Mouse (Mus musculus) E14TG2a.4 (cell line): ENCODE data around the gene Artn.

ENCODE experiments used
- H3K27me3 ChIP-seq: 2 replicates; pipeline ENCODE4 v1.6.1; 2014; ENCODE audit warnings: low read length, control low read depth; ENCODE audit not compliant: insufficient read depth
- H3K36me3 ChIP-seq: 2 replicates; pipeline ENCODE4 v1.6.1; 2014; ENCODE audit warnings: low read length, control low read depth; ENCODE audit not compliant: insufficient read depth
- H3K4me1 ChIP-seq: replicated peaks from 2 replicates; pipeline ENCODE4 v1.6.1; 2014; ENCODE audit warnings: low read depth, low read length, control low read depth
- H3K4me3 ChIP-seq: replicated peaks from 2 replicates; pipeline ENCODE4 v1.5.1; 2014; ENCODE audit warnings: mild to moderate bottlenecking, low read length
- H3K9me3 ChIP-seq: 2 replicates; pipeline ENCODE4 v1.6.1; 2014; ENCODE audit warnings: low read length, control low read depth
- CTCF ChIP-seq: conservative IDR thresholded peaks from 2 replicates; pipeline ENCODE4 v1.5.1; 2014; ENCODE audit warnings: low read length
- NANOG ChIP-seq: IDR thresholded peaks from 2 replicates; pipeline ENCODE4 v1.6.1; 2014; ENCODE audit warnings: borderline replicate concordance, low read length, mixed read lengths
- POU5F1 ChIP-seq: IDR thresholded peaks from 2 replicates; pipeline ENCODE4 v1.6.1; 2014; ENCODE audit warnings: low read length, borderline replicate concordance

Gene Artn

GRCm38 (mm10) chr4:117964346-117965025 lies 34.9 kb upstream of the Artn start:
- H3K27me3 ChIP-seq: no peaks in the 10 kb centered on the region
- peaks cover 86% of the 10 kb centered on the region for H3K4me1 ChIP-seq
- H3K4me3 ChIP-seq: peak overlapping the region; percentile 80
- peaks cover 35% of the 10 kb centered on the region for H3K36me3 ChIP-seq
- TF ChIP-seq NANOG (no peak), POU5F1 (no peak), CTCF (no peak)
- H3K9me3 ChIP-seq: no peaks in the 10 kb centered on the region

DNA sequence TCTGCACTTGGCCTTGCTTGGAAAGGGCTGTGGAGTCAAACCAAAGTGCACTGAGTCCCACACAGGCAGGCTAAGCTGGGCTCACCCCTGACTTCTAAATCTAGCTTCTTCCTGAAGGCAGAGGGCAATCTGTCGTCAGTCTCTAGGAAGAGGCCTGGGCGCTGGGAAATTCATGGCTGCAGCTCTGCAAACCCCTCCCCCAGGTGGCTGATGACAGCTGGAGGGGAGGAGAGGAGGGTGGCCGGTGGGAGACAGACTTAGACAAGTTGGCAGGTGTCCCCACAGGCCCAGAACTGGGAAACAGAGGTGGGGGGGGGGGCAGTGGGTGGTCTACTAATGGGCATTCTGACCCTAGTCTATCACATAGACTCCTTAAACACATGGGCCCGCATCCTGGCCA lies 27.9 kb upstream of the Artn start:
- H3K4me1 ChIP-seq: peaks cover 91% of the 10 kb centered on the region

GRCm38 (mm10) chr4:117947493-117947892 lies 17.9 kb upstream of the Artn start:
- TF ChIP-seq POU5F1 (no peak), NANOG (no peak), CTCF (no peak)
- H3K9me3 ChIP-seq: peaks cover 5% of the 10 kb centered on the region
- H3K36me3 ChIP-seq: peaks cover 85% of the 10 kb centered on the region

More for the DNA sequence above, 27.9 kb upstream of the Artn start:
- peaks cover 97% of the 10 kb centered on the region for H3K36me3 ChIP-seq
- peaks cover 2% of the 10 kb centered on the region; the same call in 1 of the 2 replicates for H3K9me3 ChIP-seq
- no peaks in the 10 kb centered on the region for H3K27me3 ChIP-seq
- no peak overlapping the region for H3K4me3 ChIP-seq
- TF ChIP-seq NANOG: no peak
- no peak for TF ChIP-seq POU5F1
- no peak for TF ChIP-seq CTCF

GRCm38 (mm10) chr4:117946639-117947305 lies 17.2 kb upstream of the Artn start:
- Histone ChIP-seq H3K36me3 (peaks cover 84% of the 10 kb centered on the region), H3K4me1 (peaks cover 51% of the 10 kb centered on the region), H3K27me3 (no peaks in the 10 kb centered on the region), H3K4me3 (no peak overlapping the region), H3K9me3 (no peaks in the 10 kb centered on the region)
- TF ChIP-seq POU5F1 (no peak), CTCF (no peak), NANOG (no peak)

More at GRCm38 (mm10) chr4:117947493-117947892, 17.9 kb upstream of the Artn start:
- peaks cover 57% of the 10 kb centered on the region for H3K4me1 ChIP-seq
- no peak overlapping the region for H3K4me3 ChIP-seq
- H3K27me3 ChIP-seq: no peaks in the 10 kb centered on the region

DNA sequence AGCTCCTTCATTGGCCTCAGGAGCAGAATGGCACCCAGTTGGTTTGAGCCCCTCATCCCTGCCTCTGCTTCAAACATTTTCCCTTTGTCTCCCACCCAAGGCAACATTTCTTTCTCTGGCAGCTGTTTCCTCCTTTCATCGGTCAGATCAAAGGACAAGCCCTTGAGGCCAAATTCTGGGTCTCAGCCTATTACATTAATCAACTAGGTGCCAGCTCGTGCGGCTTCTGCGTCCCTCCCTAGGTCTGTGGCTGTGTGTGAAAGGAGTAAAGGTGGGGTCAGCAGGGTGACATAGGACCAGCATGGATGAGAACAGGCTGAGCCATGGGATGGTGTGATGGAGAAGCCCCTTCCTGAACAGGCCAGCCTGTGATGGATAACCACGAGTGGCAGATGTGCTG lies 13.8 kb upstream of the Artn start:
- H3K27me3 ChIP-seq: no peaks in the 10 kb centered on the region
- TF ChIP-seq NANOG: no peak
- no peak for TF ChIP-seq CTCF
- TF ChIP-seq POU5F1: no peak
- H3K4me3 ChIP-seq: no peak overlapping the region
- H3K36me3 ChIP-seq: peaks cover 81% of the 10 kb centered on the region
- H3K4me1 ChIP-seq: peaks cover 44% of the 10 kb centered on the region
- no peaks in the 10 kb centered on the region for H3K9me3 ChIP-seq

GRCm38 (mm10) chr4:117936964-117937363 lies 7.4 kb upstream of the Artn start:
- H3K27me3 ChIP-seq: no peaks in the 10 kb centered on the region
- H3K4me1 ChIP-seq: peaks cover 29% of the 10 kb centered on the region
- no peaks in the 10 kb centered on the region for H3K9me3 ChIP-seq
- H3K4me3 ChIP-seq: no peak overlapping the region
- peaks cover 76% of the 10 kb centered on the region for H3K36me3 ChIP-seq
- no peak for TF ChIP-seq NANOG
- no peak for TF ChIP-seq POU5F1
- TF ChIP-seq CTCF: no peak

DNA sequence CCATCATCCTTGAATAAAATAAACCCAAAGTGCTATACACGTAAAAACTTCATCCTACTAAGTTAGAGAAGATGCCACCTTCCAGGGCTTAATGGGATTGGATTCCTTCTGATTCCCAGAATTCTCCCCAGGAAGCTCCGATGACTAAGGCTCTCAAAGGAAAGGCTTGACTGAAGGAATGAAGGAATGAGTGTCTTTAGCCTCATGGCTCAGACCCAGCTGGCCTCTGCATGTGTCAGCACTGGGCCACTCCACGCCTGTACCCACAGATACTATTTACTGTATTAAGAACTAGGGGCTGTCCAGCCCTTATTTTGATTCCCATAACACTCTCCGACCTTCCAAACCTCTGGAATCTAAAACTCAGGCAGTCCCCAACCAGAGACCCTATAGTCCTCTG lies 4.5 kb upstream of the Artn start:
- Histone ChIP-seq H3K4me3 (no peak overlapping the region), H3K27me3 (peaks cover 12% of the 10 kb centered on the region), H3K4me1 (peaks cover 22% of the 10 kb centered on the region), H3K9me3 (no peaks in the 10 kb centered on the region), H3K36me3 (peaks cover 52% of the 10 kb centered on the region)
- TF ChIP-seq POU5F1: no peak
- no peak for TF ChIP-seq CTCF
- no peak for TF ChIP-seq NANOG

- Histone ChIP-seq H3K9me3 (peaks cover under 1% of the 10 kb centered on the region), H3K36me3 (peaks cover 46% of the 10 kb centered on the region), H3K4me1 (peaks cover 27% of the 10 kb centered on the region), H3K27me3 (peaks cover 20% of the 10 kb centered on the region), H3K4me3 (no peak overlapping the region)
- TF ChIP-seq CTCF: no peak
- TF ChIP-seq NANOG: no peak
- no peak for TF ChIP-seq POU5F1
Observed at GRCm38 (mm10) chr4:117933248-117933647, 3.7 kb upstream of the Artn start.
